Mouse (Mus musculus) neural tube, embryonic 10.5 days (tissue): ENCODE results near the gene Rbm17.
A peak's percentile ranks its signal among the peaks of the same experiment; 100 is the strongest.
"Not testable (repeated sequence)": the region's sequence is repeated elsewhere in the genome, so short reads cannot be mapped to it uniquely, and the experiment has no call there.

ENCODE experiments used
- DNase-seq: peaks from one replicate; pipeline ENCODE4 v3.0.0-alpha.2; 2017; ENCODE audit warnings: low spot score; ENCODE audit errors: extremely low spot score

The Rbm17 gene

DNA sequence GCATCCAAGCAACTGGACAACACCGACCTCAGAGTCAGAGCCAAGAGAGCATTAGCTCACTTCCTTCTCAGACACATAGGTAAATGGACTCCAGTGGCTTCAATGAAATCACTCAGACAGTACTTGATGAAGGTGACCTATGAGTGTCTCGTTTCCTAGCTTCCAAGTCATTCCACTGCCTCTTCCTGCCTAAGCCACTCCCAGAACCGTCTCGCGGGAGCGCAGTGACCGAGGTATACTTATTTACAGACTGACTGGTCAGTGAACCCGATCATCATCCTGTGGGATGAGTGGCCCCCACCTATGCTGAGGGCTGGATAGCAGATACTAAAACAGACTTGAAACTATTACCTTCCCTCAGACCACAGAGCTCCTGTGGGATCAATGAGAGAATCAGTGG, 57.9 kb downstream of the Rbm17 start:
- no peak for DNase-seq

DNA sequence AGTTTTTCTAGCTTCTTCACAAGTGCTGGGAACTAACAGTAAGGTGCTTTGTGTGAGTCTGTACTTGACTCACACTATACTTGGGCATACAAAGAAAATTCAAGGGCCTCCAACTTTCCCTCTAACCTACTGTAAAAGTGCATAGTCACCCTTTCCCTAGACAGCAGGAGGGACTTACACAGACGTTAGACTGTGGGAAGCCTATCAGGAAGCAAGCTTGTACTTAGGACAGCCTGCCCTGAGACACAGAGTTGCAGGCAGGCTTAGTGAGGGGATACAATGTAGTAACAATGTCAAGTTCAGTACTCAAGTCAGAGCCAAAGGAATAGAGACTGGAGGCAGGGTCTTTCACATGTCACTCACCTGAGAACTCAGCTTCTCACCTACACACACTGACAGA, 58.6 kb downstream of the Rbm17 start:
- no peak for DNase-seq

DNA sequence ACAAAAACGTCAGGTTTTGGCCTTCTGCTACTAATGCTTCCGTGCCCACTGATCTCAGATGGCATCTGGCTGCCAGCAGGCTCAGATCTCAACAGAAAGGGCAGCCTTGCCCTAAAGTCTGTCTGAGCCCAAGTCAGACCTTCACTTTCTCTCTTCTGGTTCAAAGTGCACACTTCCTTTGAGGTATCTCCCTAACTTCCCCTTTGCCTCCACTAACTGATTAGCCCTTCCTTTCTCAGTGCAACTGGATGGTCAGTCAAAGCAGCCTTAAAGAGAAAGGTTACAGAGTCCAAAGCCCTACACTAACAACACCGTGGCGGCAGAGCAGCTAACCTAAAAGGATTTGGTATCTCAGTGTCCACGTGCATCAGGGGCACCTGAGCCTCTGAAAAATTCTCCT, 59.6 kb downstream of the Rbm17 start:
- DNase-seq, result no peak

- no peak for DNase-seq
Observed at GRCm38 (mm10) chr2:11543158-11543557, 60.8 kb downstream of the Rbm17 start.

DNA sequence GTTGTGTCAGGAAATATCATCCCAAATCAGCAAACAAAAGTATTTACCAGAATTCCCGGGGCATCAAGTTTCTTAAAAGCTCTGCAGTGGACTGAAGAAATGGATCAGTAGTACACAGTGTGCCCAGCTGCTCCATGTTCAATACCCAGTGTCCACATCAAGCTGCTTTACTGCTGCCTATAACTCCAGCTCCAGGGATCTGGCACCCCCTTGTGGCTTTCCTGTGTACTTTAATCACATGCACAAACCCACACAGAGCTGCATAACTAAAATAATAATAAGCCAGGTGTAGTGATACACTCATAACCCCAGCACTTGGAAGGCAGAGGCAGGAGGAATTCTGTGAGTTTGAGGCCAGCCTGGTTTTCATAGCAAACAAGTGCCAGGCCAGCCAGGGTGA, 61.3 kb downstream of the Rbm17 start:
- DNase-seq, result peak; percentile 34

GRCm38 (mm10) chr2:11542121-11542520, 61.8 kb downstream of the Rbm17 start:
- no peak for DNase-seq

DNA sequence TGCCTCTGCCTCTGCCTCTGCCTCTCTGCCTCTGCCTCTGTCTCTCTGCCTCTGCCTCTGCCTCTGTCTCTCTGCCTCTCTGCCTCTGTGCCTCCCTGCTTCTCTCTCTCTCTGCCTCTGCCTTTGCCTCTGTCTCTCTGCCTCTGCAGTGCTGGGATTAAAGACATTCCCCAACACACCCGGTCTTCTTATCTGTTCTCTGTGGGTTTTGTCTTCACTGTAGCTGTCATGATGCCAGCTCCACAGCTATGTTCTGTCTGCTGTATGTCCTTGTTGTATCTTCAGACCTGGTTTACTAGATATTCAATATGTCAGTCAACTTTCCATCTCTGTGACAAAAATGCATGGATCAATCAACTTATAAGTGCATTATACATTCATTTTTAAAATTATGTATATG, 62.4 kb downstream of the Rbm17 start:
- not testable (repeated sequence) for DNase-seq

- no peak for DNase-seq
Observed at GRCm38 (mm10) chr2:11535966-11536365, 68.0 kb downstream of the Rbm17 start.
